Mouse (Mus musculus): ENCODE measurements at regions not wholly inside any gene's neighbourhood (a gene's known extent, or its start where the extent isn't known, plus 50 kb on each side); places are given as distances from the start of the nearest gene placed in this dataset.

DNA sequence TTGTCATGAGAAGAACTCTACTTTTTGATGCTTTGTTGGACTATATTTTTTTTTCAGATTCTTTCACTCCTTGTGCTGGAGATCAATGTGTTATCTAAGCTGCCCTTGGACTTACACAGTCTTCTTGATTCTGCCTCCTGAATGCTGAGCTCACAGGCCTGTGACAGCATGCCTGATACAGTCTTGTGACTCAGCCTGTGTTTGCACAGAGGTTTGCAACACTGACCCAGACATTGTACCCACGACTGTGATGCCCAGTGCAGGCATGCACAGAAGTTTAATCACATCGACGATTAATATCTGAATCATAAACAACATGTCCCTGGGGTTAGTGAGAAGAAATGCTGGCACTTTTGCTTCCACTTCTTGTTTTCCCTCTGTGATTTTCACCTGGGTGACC lies 322.0 kb upstream of the Itga1 start:
- no peak for TF ChIP-seq CTCF (conservative IDR thresholded peaks at IDR 0.05 in 1 of 2, IDR thresholded peaks at IDR 0.05 in 1 of 2; ENCODE audit: low read depth in 2 of 2, low read length in 2 of 2)
- no peak for TF ChIP-seq HCFC1 (IDR thresholded peaks at IDR 0.05; ENCODE audit: low read depth, low read length)
- TF ChIP-seq EP300 (IDR thresholded peaks at IDR 0.05; ENCODE audit: low read length) = no peak
- no peak for TF ChIP-seq USF2 (conservative IDR thresholded peaks at IDR 0.05; ENCODE audit: low read depth, low read length)
- TF ChIP-seq SIN3A (IDR thresholded peaks at IDR 0.05; ENCODE audit: low read length) = no peak
- no peak for TF ChIP-seq GABPA (IDR thresholded peaks at IDR 0.05; ENCODE audit: insufficient replicate concordance, low read depth, low read length)
- no peak for TF ChIP-seq POLR2A (IDR thresholded peaks at IDR 0.05; ENCODE audit: low read depth, low read length)
- TF ChIP-seq MAFK (IDR thresholded peaks at IDR 0.05; ENCODE audit: insufficient replicate concordance, low read length) = no peak
- no peak for TF ChIP-seq SMC3 (IDR thresholded peaks at IDR 0.05; ENCODE audit: low read depth, low read length)
